Mouse (Mus musculus) C2C12 (cell line): Measurements from ENCODE around the gene Gm10260.

ENCODE experiments used
- CEBPB ChIP-seq: IDR thresholded peaks from one replicate; pipeline ENCODE4 v1.6.1; 2011; ENCODE audit warnings: low read depth, mild to moderate bottlenecking, control low read depth, moderate library complexity
- CTCF ChIP-seq: IDR thresholded peaks from one replicate; pipeline ENCODE4 v1.5.1; 2011; ENCODE audit not compliant: control insufficient read depth, insufficient read depth, insufficient read length
- MAX ChIP-seq: IDR thresholded peaks from one replicate; pipeline ENCODE4 v1.6.1; 2011; ENCODE audit warnings: mild to moderate bottlenecking, control low read depth
- MYOD1 ChIP-seq: IDR thresholded peaks from one replicate; pipeline ENCODE4 v1.6.1; 2011; ENCODE audit warnings: low read depth; ENCODE audit not compliant: control insufficient read depth, insufficient read length
- MYOG ChIP-seq: IDR thresholded peaks from one replicate; pipeline ENCODE4 v1.6.1; 2011; ENCODE audit not compliant: control insufficient read depth, insufficient read length; ENCODE audit errors: extremely low read depth
- USF1 ChIP-seq: IDR thresholded peaks from one replicate; pipeline ENCODE4 v1.6.1; 2011; ENCODE audit warnings: low read depth, mild to moderate bottlenecking, control low read depth, moderate library complexity

DNA sequence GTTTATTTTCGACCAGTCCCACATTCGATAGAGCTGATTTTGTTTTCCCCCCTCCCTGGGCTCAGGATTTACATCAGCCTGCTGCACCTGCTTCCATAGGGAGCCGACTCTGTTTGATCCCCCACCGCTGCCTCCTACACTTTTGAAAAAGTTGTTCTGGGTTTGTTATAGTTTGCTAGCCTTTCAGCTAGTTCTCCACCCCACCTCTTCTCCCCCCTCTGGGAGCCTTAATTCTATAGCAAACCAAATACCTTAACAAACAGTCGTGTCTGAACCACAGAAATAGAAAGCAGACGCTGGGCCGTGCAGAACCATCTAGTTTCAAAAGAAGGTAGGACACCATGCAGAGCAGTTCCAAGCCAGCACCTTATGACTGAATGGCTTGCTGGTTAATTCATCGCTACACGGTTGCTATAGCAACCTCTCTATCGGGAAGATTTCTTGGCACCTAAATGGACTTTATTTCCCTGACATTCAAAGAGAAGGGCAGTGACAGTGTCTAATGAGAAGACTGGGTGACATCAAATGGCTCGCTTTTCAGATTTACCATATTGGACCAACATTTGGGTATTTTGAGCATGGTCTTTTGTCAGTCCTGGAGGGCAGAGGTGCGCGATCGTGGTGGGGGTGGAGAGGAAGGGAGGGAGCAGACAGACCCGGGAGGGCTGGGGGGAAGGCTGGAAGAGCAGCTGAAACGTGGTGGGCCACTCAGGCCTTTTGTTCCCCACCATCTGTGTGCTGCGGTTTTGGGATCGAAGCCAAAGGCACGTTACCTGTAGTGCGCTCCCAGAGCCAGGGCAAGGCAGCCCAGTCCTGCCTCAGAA is 13.2 kb downstream of the Gm10260 start:
- TF ChIP-seq CTCF: no peak
- TF ChIP-seq CEBPB: no peak
- TF ChIP-seq MYOD1: no peak
- TF ChIP-seq USF1: no peak
- TF ChIP-seq MYOG: no peak
- TF ChIP-seq MAX: no peak
